Mouse (Mus musculus) kidney, adult 8-10 months (tissue): ENCODE data around the gene Dusp27.
"Not testable (repeated sequence)": the region's sequence is repeated elsewhere in the genome, so short reads cannot be mapped to it uniquely, and the experiment has no call there.

Source experiments
- DNase-seq, 2 experiments: peaks; one replicate each; pipeline ENCODE4 v3.0.0; 2022

Gene Dusp27

GRCm38 (mm10) chr1:166141868-166142267, 14.1 kb upstream of the Dusp27 start:
- DNase-seq, result not testable (repeated sequence)

GRCm38 (mm10) chr1:166139620-166140184, 12.0 kb upstream of the Dusp27 start:
- no peak for DNase-seq

- no peak for DNase-seq
These were observed 11.4 kb upstream of the Dusp27 start for GRCm38 (mm10) chr1:166139113-166139512.

GRCm38 (mm10) chr1:166138136-166138535, 10.4 kb upstream of the Dusp27 start:
- peak in 1 of 2 experiments; percentile 20 for DNase-seq

GRCm38 (mm10) chr1:166137244-166137938, 9.7 kb upstream of the Dusp27 start:
- DNase-seq, result no peak

GRCm38 (mm10) chr1:166135091-166135740, 7.5 kb upstream of the Dusp27 start:
- DNase-seq, result no peak

GRCm38 (mm10) chr1:166132367-166132766, 4.6 kb upstream of the Dusp27 start:
- DNase-seq, result no peak

GRCm38 (mm10) chr1:166130224-166130860, 2.6 kb upstream of the Dusp27 start, which contains the start of gene Gpa33:
TSS of gene Gpa33 (plus strand) at chr1:166130238.
- DNase-seq, result no peak

- no peak for DNase-seq
These were observed 829 bp upstream of the Dusp27 start for GRCm38 (mm10) chr1:166128551-166128950.

GRCm38 (mm10) chr1:166126795-166127194, 927 bp downstream of the Dusp27 start:
- no peak for DNase-seq

GRCm38 (mm10) chr1:166126290-166126689, 1.4 kb downstream of the Dusp27 start:
- no peak for DNase-seq

GRCm38 (mm10) chr1:166124932-166125593, 2.7 kb downstream of the Dusp27 start:
- no peak for DNase-seq

- DNase-seq, result no peak
These were observed 4.0 kb downstream of the Dusp27 start for GRCm38 (mm10) chr1:166123751-166124150.

GRCm38 (mm10) chr1:166123045-166123444, 4.7 kb downstream of the Dusp27 start:
- no peak for DNase-seq

- no peak for DNase-seq
These were observed 5.6 kb downstream of the Dusp27 start for GRCm38 (mm10) chr1:166122114-166122513.

GRCm38 (mm10) chr1:166117866-166118639, 9.7 kb downstream of the Dusp27 start:
- no peak for DNase-seq

GRCm38 (mm10) chr1:166115719-166116118, 12.0 kb downstream of the Dusp27 start:
- DNase-seq, result no peak

GRCm38 (mm10) chr1:166114986-166115385, 12.7 kb downstream of the Dusp27 start:
- no peak for DNase-seq

- no peak for DNase-seq
These were observed 22.3 kb downstream of the Dusp27 start for GRCm38 (mm10) chr1:166105464-166105863.

GRCm38 (mm10) chr1:166104858-166105257, 22.9 kb downstream of the Dusp27 start:
- no peak for DNase-seq

GRCm38 (mm10) chr1:166102920-166103608, 24.7 kb downstream of the Dusp27 start:
- DNase-seq, result peak in 1 of 2 experiments; percentile 4

- DNase-seq, result no peak
These were observed 29.6 kb downstream of the Dusp27 start for GRCm38 (mm10) chr1:166098120-166098519.
